Mouse (Mus musculus) E14TG2a.4 (cell line): ENCODE measurements around the gene Emilin2.

Experiments
- CTCF ChIP-seq: conservative IDR thresholded peaks from 2 replicates; pipeline ENCODE4 v1.5.1; 2014; ENCODE audit warnings: low read length
- NANOG ChIP-seq: IDR thresholded peaks from 2 replicates; pipeline ENCODE4 v1.6.1; 2014; ENCODE audit warnings: borderline replicate concordance, low read length, mixed read lengths

- no peak for TF ChIP-seq CTCF
- no peak for TF ChIP-seq NANOG
Measured at GRCm38 (mm10) chr17:71288145-71288758, 23.5 kb downstream of the Emilin2 start.
